Mouse (Mus musculus) heart, postnatal 0 days (tissue): ENCODE measurements around the gene Reep3. TPM values are rescaled to one million over a fixed set of nuclear protein-coding genes. Genes with fewer than 3 reads are reported as not detected.

Experiments used
- ATAC-seq: fragments of 200-750 bp; cut with Nextera tagmentation; 2 replicates; pipeline ENCODE4 v1.8.0; 2017; ENCODE audit warnings: low read depth, moderate number of reproducible peaks, moderate library complexity; ENCODE audit not compliant: insufficient read depth
- DNase-seq: peaks from one replicate; pipeline ENCODE4 v3.0.0-alpha.2; 2016; ENCODE audit warnings: low spot score
- H3K27ac ChIP-seq: fragments of 300-500 bp; sonication (generic); 2 replicates; pipeline ENCODE4 v1.5.1; 2014; ENCODE audit warnings: low read depth, mild to moderate bottlenecking
- H3K27me3 ChIP-seq: fragments of 300-500 bp; sonication (generic); 2 replicates; pipeline ENCODE4 v1.6.1; 2014; ENCODE audit warnings: low read length, mixed read lengths; ENCODE audit not compliant: control insufficient read depth, insufficient read depth
- H3K36me3 ChIP-seq: fragments of 300-500 bp; sonication (generic); replicated peaks from 2 replicates; pipeline ENCODE4 v1.6.1; 2014; ENCODE audit warnings: low read length, mixed read lengths; ENCODE audit not compliant: control insufficient read depth, insufficient read depth
- H3K4me1 ChIP-seq: fragments of 300-500 bp; sonication (generic); 2 replicates; pipeline ENCODE4 v1.6.1; 2014; ENCODE audit warnings: antibody characterized with exemption; ENCODE audit not compliant: control insufficient read depth, insufficient read depth
- H3K4me2 ChIP-seq: fragments of 300-500 bp; sonication (generic); 2 replicates; pipeline ENCODE4 v1.6.1; 2014; ENCODE audit warnings: low read depth, mild to moderate bottlenecking, low read length, moderate library complexity
- H3K4me3 ChIP-seq: fragments of 300-500 bp; sonication (generic); 2 replicates; pipeline ENCODE4 v1.5.1; 2014; ENCODE audit warnings: low read depth, low read length
- H3K9ac ChIP-seq: fragments of 300-500 bp; sonication (generic); replicated peaks from 2 replicates; pipeline ENCODE4 v1.6.1; 2014; ENCODE audit warnings: low read depth, low read length, mixed read lengths
- H3K9me3 ChIP-seq: fragments of 300-500 bp; sonication (generic); replicated peaks from 2 replicates; pipeline ENCODE4 v1.6.1; 2016; ENCODE audit warnings: low read length; ENCODE audit not compliant: control insufficient read depth
- CTCF ChIP-seq: IDR thresholded peaks from 2 replicates; pipeline ENCODE4 v1.5.1; 2016; ENCODE audit warnings: antibody characterized with exemption, control low read depth, low read depth
- EP300 ChIP-seq: IDR thresholded peaks from 2 replicates; pipeline ENCODE4 v1.6.1; 2016; ENCODE audit warnings: antibody characterized with exemption, low read depth
- WGBS: fragments of 180-500 bp; shearing (Covaris S2); extraction: QIAGEN DNeasy Blood & Tissue Kit; methylation state at CpG from one replicate; pipeline ENCODE4 v1.1.7; 2014; 5-methylcytosine and 5-hydroxymethylcytosine counted together
- polyA plus RNA-seq: library from polyadenylated mRNA; unstranded; fragments of >200 nt; fragmentation: Nextera tagmentation; extraction: Ambion mirVana; gene quantifications from 2 replicates; pipeline ENCODE4 v1.2.1, GENCODE M21; 2015
- total RNA-seq: library from RNA; depleted of rRNA; stranded (reverse); fragments of >200 nt; gene quantifications from 2 replicates; pipeline ENCODE4 v1.2.3, GENCODE M21; 2014; ENCODE audit warnings: low replicate concordance

The Reep3 gene
- total and polyA plus RNA-seq, 2 experiments from 2014 or later: 26.6 to 26.8 TPM

DNA sequence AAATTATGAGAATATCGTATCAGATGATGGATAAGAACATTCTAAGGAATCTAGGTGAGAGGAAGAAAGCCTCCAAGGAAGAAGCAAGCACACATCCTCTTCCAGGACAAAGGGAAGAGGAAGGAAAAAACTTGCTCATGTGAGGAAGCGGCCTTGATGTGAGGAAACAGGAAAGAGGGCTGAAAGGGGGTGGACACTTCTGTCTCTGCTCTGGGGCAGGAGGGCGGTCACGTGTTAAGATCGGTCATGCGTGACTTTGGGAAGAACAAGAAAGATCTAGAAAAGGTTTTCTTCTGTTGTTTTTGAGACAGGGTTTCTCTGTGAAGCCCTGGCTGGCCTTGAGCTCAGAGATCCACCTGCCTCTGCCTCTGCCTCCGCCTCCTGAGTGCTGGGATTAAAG is 53.5 kb downstream of the Reep3 start:
- DNase-seq: no peak
- H3K4me3 ChIP-seq: no peak overlapping the region
- H3K27me3 ChIP-seq: no peaks in the 10 kb centered on the region
- peaks cover 9% of the 10 kb centered on the region for H3K4me1 ChIP-seq
- TF ChIP-seq CTCF (no peak), EP300 (no peak)
- 81% methylated on average over 7 of the region's 7 CpGs for WGBS
- no peak overlapping the region for H3K4me2 ChIP-seq
- H3K9ac ChIP-seq: no peak overlapping the region
- H3K27ac ChIP-seq: peak overlapping the region; percentile 3; the same call in 1 of the 2 replicates
- H3K36me3 ChIP-seq: no peaks in the 10 kb centered on the region
- no peak for ATAC-seq
- no peaks in the 10 kb centered on the region for H3K9me3 ChIP-seq

DNA sequence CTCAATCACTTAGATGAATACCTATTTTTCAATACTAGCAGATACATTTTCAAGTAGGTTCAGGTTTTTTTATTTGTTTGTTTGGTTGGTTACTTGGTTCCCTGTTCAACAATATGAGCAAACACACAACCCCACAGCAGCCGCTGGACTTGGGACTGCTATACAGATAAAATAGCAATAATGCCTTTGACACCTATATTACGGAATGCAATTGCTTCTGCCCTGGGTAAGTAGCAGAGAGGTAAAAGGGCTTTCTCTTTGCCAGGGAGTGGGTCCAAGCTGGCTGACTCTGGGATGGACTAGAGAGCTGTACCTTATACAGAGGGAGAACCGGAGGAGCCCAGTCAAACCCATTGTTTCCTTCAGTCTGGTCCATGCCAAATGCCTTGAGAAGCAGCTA is 56.3 kb downstream of the Reep3 start:
- no peak overlapping the region for H3K27ac ChIP-seq
- 87% methylated on average over 3 of the region's 3 CpGs for WGBS
- no peak for ATAC-seq
- DNase-seq: no peak
- no peaks in the 10 kb centered on the region for H3K27me3 ChIP-seq
- TF ChIP-seq EP300 (no peak), CTCF (no peak)
- H3K4me1 ChIP-seq: peaks cover 14% of the 10 kb centered on the region
- no peak overlapping the region for H3K4me2 ChIP-seq
- no peak overlapping the region for H3K4me3 ChIP-seq
- 0 out of 2 replicates have a peak, but pooled peaks cover 4% of the 10 kb centered on the region for H3K36me3 ChIP-seq
- no peaks in the 10 kb centered on the region for H3K9me3 ChIP-seq
- no peak overlapping the region for H3K9ac ChIP-seq

DNA sequence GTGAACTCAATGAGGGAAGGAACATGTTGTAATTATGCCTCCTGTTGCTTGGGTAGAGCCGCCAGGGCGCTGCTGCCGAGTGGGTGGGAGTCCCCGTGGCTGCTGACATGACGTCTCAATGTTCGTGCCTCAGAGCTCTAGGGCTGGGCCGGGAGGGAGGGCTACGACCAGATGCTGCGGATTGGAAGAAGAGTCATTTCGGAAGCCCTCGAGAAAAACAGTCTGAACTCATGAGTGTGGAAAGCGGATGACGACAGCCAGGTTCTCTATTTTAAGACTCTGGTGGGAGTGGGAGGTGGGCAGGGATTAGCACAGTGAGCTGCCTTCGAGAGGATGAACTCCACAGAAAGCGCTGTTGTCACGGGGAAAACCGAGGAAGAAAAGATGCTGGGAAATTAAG is 57.7 kb downstream of the Reep3 start:
- DNase-seq (no peak), ATAC-seq (no peak)
- H3K9me3 ChIP-seq: no peaks in the 10 kb centered on the region
- no peak overlapping the region for H3K4me3 ChIP-seq
- peaks cover 14% of the 10 kb centered on the region for H3K4me1 ChIP-seq
- H3K9ac ChIP-seq: no peak overlapping the region
- no peak overlapping the region for H3K27ac ChIP-seq
- no peak overlapping the region for H3K4me2 ChIP-seq
- H3K36me3 ChIP-seq: 0 out of 2 replicates have a peak, but pooled peaks cover 7% of the 10 kb centered on the region
- H3K27me3 ChIP-seq: no peaks in the 10 kb centered on the region
- WGBS: 38% methylated on average over 17 of the region's 17 CpGs
- TF ChIP-seq CTCF (no peak), EP300 (no peak)

DNA sequence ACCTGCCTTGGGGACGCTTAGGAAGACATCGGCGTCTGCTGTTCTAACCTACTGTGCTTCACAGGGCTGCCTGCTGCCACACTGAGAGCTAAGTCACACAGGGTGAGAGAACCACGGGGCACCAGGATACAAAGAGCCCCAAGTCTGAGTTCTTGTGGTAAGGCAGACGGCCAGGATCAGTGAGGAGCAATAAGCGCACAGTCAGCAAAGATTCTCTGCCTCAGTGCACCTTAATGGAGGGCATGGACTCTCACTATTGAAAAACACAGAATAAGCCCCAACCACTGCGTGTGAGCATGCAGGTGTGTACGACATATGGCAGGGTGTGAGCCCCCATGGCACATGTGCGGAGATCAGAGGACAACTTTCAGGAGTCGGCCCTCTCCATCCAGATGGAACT is 60.2 kb downstream of the Reep3 start:
- ATAC-seq (no peak), DNase-seq (no peak)
- H3K4me2 ChIP-seq: no peak overlapping the region
- H3K9me3 ChIP-seq: no peaks in the 10 kb centered on the region
- WGBS: 88% methylated on average over 10 of the region's 10 CpGs
- TF ChIP-seq EP300 (no peak), CTCF (no peak)
- H3K4me3 ChIP-seq: no peak overlapping the region
- no peaks in the 10 kb centered on the region for H3K27me3 ChIP-seq
- H3K9ac ChIP-seq: no peak overlapping the region
- peaks cover 14% of the 10 kb centered on the region for H3K4me1 ChIP-seq
- peaks cover 8% of the 10 kb centered on the region for H3K36me3 ChIP-seq
- H3K27ac ChIP-seq: no peak overlapping the region

DNA sequence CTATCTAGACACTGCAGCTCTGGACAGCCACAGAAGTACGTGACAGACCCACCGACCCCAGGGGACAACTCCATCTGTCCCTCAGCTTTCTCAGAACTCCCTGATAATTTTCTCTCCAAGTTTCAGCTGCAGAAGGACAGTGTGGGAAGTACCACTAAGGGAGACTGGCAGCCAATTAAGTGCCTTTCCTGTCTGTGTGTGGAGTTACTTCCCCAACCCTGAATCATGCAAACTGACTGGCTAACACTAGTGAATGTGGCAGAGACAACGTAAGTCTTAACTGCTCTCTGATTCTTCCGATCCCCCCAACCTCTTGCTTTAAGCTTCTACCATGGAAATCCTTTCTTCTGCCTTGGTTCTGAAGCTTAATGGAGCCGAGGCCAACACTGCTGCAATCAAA is 60.6 kb downstream of the Reep3 start:
- WGBS: 63% methylated on average over 5 of the region's 5 CpGs
- DNase-seq (no peak), ATAC-seq (no peak)
- Histone ChIP-seq H3K36me3 (peaks cover 12% of the 10 kb centered on the region), H3K4me3 (no peak overlapping the region), H3K4me1 (peaks cover 14% of the 10 kb centered on the region), H3K9ac (no peak overlapping the region), H3K4me2 (no peak overlapping the region), H3K9me3 (no peaks in the 10 kb centered on the region), H3K27me3 (no peaks in the 10 kb centered on the region), H3K27ac (no peak overlapping the region)
- TF ChIP-seq CTCF: no peak

DNA sequence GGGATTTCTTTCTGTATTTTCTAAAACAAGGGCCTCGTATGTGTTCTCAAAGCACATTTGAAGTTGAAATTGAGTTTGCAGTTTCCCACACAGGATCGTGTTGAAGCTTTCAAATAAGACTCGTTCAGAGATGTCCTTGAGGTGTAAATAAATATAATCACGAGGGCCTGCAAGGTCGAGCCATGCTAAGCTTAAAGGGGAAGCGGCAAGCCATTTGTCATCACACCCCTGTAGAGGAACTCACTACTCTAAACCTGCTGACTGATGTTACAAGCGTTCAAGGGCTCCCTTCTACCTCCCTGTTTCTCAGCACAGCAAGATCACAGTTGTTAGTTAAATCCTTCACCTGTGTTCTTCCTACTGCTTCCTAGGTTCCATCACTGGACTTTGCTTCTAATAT is 65.6 kb downstream of the Reep3 start:
- Histone ChIP-seq H3K4me1 (peaks cover 3% of the 10 kb centered on the region; the same call in 1 of the 2 replicates), H3K4me2 (no peak overlapping the region), H3K9me3 (no peaks in the 10 kb centered on the region), H3K4me3 (no peak overlapping the region), H3K36me3 (peaks cover 15% of the 10 kb centered on the region), H3K27me3 (no peaks in the 10 kb centered on the region), H3K9ac (no peak overlapping the region), H3K27ac (no peak overlapping the region)
- TF ChIP-seq CTCF (no peak), EP300 (no peak)
- DNase-seq (no peak), ATAC-seq (peak; percentile 53; the same call in 1 of the 2 replicates)
- 36% methylated on average over 7 of the region's 7 CpGs for WGBS
